Comparison of ENCODE assay signal across 18 mouse cellular contexts in the genomic region with DNA sequence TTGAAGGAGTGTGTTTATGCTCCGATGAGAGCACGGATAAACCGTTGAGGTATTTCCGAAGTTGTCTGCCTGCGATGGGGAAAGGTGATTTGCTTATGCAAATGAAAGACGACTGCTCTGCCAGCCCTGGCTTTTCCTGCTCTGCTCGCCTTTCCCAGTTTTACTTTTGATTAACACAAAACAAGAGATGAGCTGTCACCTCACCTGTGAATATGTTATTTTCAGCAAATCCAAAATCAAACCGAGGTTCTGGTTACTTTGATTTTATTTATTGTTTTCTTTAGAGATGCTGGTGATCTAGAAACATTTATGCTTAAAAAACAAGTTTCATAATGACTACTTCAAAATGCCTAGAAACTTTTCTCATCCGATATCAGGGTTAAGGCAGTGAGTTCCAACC. TPM values are rescaled to one million over a fixed set of nuclear protein-coding genes. Genes with fewer than 3 reads are reported as not detected.
DNase-seq lines count a peak whose midpoint lies in the region; ATAC-seq lines count a peak whose summit lies in the region.
"Had no signal": no experiment of that assay in that cellular context is flagged by ENCODE, and none has a peak within 500 bp of the region (broad histone marks: within the 10 kb centered on the region; RNA-seq: fewer than 3 reads in every experiment).

No protein-coding gene starts in this region.

- H3K27me3 ChIP-seq in heart, embryonic 14.5 days (ENCODE audit: control insufficient read depth, insufficient read depth, low read length), result peaks cover 7% of the 10 kb centered on the region; the same call in 1 of the 2 replicates
- H3K27me3 ChIP-seq in midbrain, embryonic 13.5 days, result peaks cover 9% of the 10 kb centered on the region
- H3K27me3 ChIP-seq in midbrain, embryonic 11.5 days (ENCODE audit: control insufficient read depth, insufficient read depth, low read length), result no peaks in the 10 kb centered on the region
- no peaks in the 10 kb centered on the region for H3K27me3 ChIP-seq in forebrain, embryonic 15.5 days
- no peaks in the 10 kb centered on the region for H3K27me3 ChIP-seq in neural tube, embryonic 14.5 days (ENCODE audit: control insufficient read depth, insufficient read depth, low read length)

- ATAC-seq in heart, embryonic 14.5 days (ENCODE audit: insufficient number of reproducible peaks, insufficient read depth, low FRiP score, low read depth), result no peak
- ATAC-seq in midbrain, embryonic 13.5 days, result no peak
- ATAC-seq in midbrain, embryonic 11.5 days (ENCODE audit: low FRiP score), result no peak
- ATAC-seq in forebrain, embryonic 15.5 days (replicated peaks), result no peak
- no peak for ATAC-seq in neural tube, embryonic 14.5 days (ENCODE audit: low read depth)
- no peak for ATAC-seq in cerebellum, adult (ENCODE audit: insufficient number of reproducible peaks, low FRiP score, low TSS enrichment)

- no peak overlapping the region for H3K9ac ChIP-seq in heart, embryonic 14.5 days (ENCODE audit: low read length)
- H3K9ac ChIP-seq in midbrain, embryonic 13.5 days (replicated peaks), result no peak overlapping the region
- no peak overlapping the region for H3K9ac ChIP-seq in midbrain, embryonic 11.5 days (ENCODE audit: low read length)
- H3K9ac ChIP-seq in forebrain, embryonic 15.5 days (replicated peaks), result no peak overlapping the region
- no peak overlapping the region for H3K9ac ChIP-seq in neural tube, embryonic 14.5 days (replicated peaks; ENCODE audit: low read depth, low read length)

- H3K4me1 ChIP-seq in heart, embryonic 14.5 days (ENCODE audit: control insufficient read depth in 2 of 2, insufficient read depth in 2 of 2, low read length in 2 of 2), result no peaks in the 10 kb centered on the region
- peaks cover 16% of the 10 kb centered on the region for H3K4me1 ChIP-seq in midbrain, embryonic 13.5 days (replicated peaks)
- peaks cover 12% of the 10 kb centered on the region for H3K4me1 ChIP-seq in midbrain, embryonic 11.5 days (ENCODE audit: control insufficient read depth, insufficient read depth, low read length)
- peaks cover 16% of the 10 kb centered on the region for H3K4me1 ChIP-seq in forebrain, embryonic 15.5 days
- peaks cover 8% of the 10 kb centered on the region; the same call in 1 of the 2 replicates for H3K4me1 ChIP-seq in neural tube, embryonic 14.5 days (ENCODE audit: control insufficient read depth, insufficient read depth, low read length)
- H3K4me1 ChIP-seq: heart, embryonic 10.5 days had no signal

- 11% methylated on average over 9 of the region's 9 CpGs for WGBS in heart, embryonic 14.5 days
- 28% methylated on average over 9 of the region's 9 CpGs for WGBS in midbrain, embryonic 13.5 days
- WGBS in midbrain, embryonic 11.5 days, result 24% methylated on average over 9 of the region's 9 CpGs
- WGBS in forebrain, embryonic 15.5 days, result 24% methylated on average over 9 of the region's 9 CpGs
- 15% methylated on average over 9 of the region's 9 CpGs for WGBS in neural tube, embryonic 14.5 days

- H3K36me3 ChIP-seq in heart, embryonic 14.5 days (ENCODE audit: control insufficient read depth, insufficient read depth, low read length), result no peaks in the 10 kb centered on the region
- no peaks in the 10 kb centered on the region for H3K36me3 ChIP-seq in midbrain, embryonic 13.5 days
- H3K36me3 ChIP-seq in midbrain, embryonic 11.5 days (ENCODE audit: control insufficient read depth, insufficient read depth, low read length), result no peaks in the 10 kb centered on the region
- H3K36me3 ChIP-seq in forebrain, embryonic 15.5 days, result no peaks in the 10 kb centered on the region
- no peaks in the 10 kb centered on the region for H3K36me3 ChIP-seq in neural tube, embryonic 14.5 days (ENCODE audit: control insufficient read depth, insufficient read depth, low read length)
- H3K36me3 ChIP-seq: G1E; heart, embryonic 10.5 days had no signal

- H3K4me2 ChIP-seq in heart, embryonic 14.5 days (ENCODE audit: low read length), result peak overlapping the region; percentile 37
- peak overlapping the region; percentile 13 for H3K4me2 ChIP-seq in midbrain, embryonic 13.5 days (replicated peaks)
- H3K4me2 ChIP-seq in midbrain, embryonic 11.5 days, result no peak overlapping the region
- peak overlapping the region; percentile 35 for H3K4me2 ChIP-seq in forebrain, embryonic 15.5 days (replicated peaks)
- H3K4me2 ChIP-seq in neural tube, embryonic 14.5 days (ENCODE audit: low read depth, low read length), result peak overlapping the region; percentile 20; the same call in 1 of the 2 replicates

- H3K9me3 ChIP-seq in heart, embryonic 14.5 days (ENCODE audit: control insufficient read depth, low read length), result no peaks in the 10 kb centered on the region
- no peaks in the 10 kb centered on the region for H3K9me3 ChIP-seq in midbrain, embryonic 13.5 days
- H3K9me3 ChIP-seq in midbrain, embryonic 11.5 days (ENCODE audit: control insufficient read depth, low read length), result no peaks in the 10 kb centered on the region
- no peaks in the 10 kb centered on the region for H3K9me3 ChIP-seq in forebrain, embryonic 15.5 days
- no peaks in the 10 kb centered on the region for H3K9me3 ChIP-seq in neural tube, embryonic 14.5 days (ENCODE audit: control insufficient read depth, low read length)
- H3K9me3 ChIP-seq: G1E; heart, embryonic 10.5 days had no signal

- H3K27ac ChIP-seq in heart, embryonic 14.5 days (replicated peaks in 1 of 2; ENCODE audit: control insufficient read depth in 1 of 2, insufficient read depth in 1 of 2, low read depth in 2 of 2, low read length in 2 of 2), result no peak overlapping the region
- no peak overlapping the region for H3K27ac ChIP-seq in midbrain, embryonic 13.5 days
- H3K27ac ChIP-seq in midbrain, embryonic 11.5 days (ENCODE audit: low read depth, low read length), result no peak overlapping the region
- no peak overlapping the region for H3K27ac ChIP-seq in forebrain, embryonic 15.5 days (replicated peaks)
- no peak overlapping the region for H3K27ac ChIP-seq in neural tube, embryonic 14.5 days (ENCODE audit: low read depth, low read length)
- H3K27ac ChIP-seq: heart, embryonic 10.5 days had no signal

- H3K4me3 ChIP-seq in heart, embryonic 14.5 days (ENCODE audit: control insufficient read depth in 1 of 2, insufficient read depth in 1 of 2, low read depth in 1 of 2, low read length in 2 of 2), result peak overlapping the region; percentile 5 to 24; a peak in 3 of 4 replicates
- 0 out of 2 replicates have a peak overlapping the region, but pooled peaks have one; percentile 1 for H3K4me3 ChIP-seq in midbrain, embryonic 13.5 days (replicated peaks)
- H3K4me3 ChIP-seq in midbrain, embryonic 11.5 days (ENCODE audit: low read depth, low read length), result no peak overlapping the region
- peak overlapping the region; percentile 16 for H3K4me3 ChIP-seq in forebrain, embryonic 15.5 days
- H3K4me3 ChIP-seq in neural tube, embryonic 14.5 days (ENCODE audit: low read depth, low read length), result no peak overlapping the region
- H3K4me3 ChIP-seq: heart, embryonic 10.5 days had no signal

- no peak for DNase-seq in heart, adult 8-10 months (ENCODE audit: low spot score)
- no peak for DNase-seq in midbrain, embryonic 11.5 days (ENCODE audit: low spot score, missing footprints)
- DNase-seq in cerebellum, adult 9-10 months, result no peak
- DNase-seq: adrenal gland, adult 2 months; cerebellum, adult 11-12 months; gastrocnemius, postnatal 10 days; kidney, adult 2 months; kidney, postnatal 4 days; liver; lung, adult 18-20 months; lung, postnatal 4 days had no signal

RNA-seq across cellular contexts. Expression of a gene that starts 25.3 kb away (rescaled TPM):
- 149 TPM in 2 replicates for polyA plus RNA-seq in heart, embryonic 14.5 days (2014; fragmentation: Nextera tagmentation; extraction: Ambion mirVana)
- total RNA-seq in heart, adult 8-10 months (2022), result 100 to 1,000 TPM; 134 to 161 (median 146) TPM
- polyA plus RNA-seq in midbrain, embryonic 13.5 days (2015; fragmentation: Nextera tagmentation; extraction: Ambion mirVana), result 132 and 146 TPM in 2 replicates
- polyA plus RNA-seq in midbrain, embryonic 11.5 days (2014; fragmentation: Nextera tagmentation; extraction: Ambion mirVana), result 165 and 186 TPM in 2 replicates
- polyA plus RNA-seq in forebrain, embryonic 15.5 days (2015; fragmentation: Nextera tagmentation; extraction: Ambion mirVana), result 117 and 129 TPM in 2 replicates
- polyA plus RNA-seq in neural tube, embryonic 14.5 days (2014; fragmentation: Nextera tagmentation; extraction: Ambion mirVana), result 147 and 155 TPM in 2 replicates

Comparison
In these comparisons a context has a peak if more than half of its experiments do, and no peak if none do; other contexts are left out.
1. H3K4me3 ChIP-seq: peak in heart, embryonic 14.5 days (2 of 2), midbrain, embryonic 13.5 days (single experiment) and forebrain, embryonic 15.5 days (single experiment); none in midbrain, embryonic 11.5 days (single experiment) and neural tube, embryonic 14.5 days (single experiment).